Mouse (Mus musculus) midbrain, embryonic 14.5 days (tissue): ENCODE results near the gene Edem2. TPM values are rescaled to one million over a fixed set of nuclear protein-coding genes. Genes with fewer than 3 reads are reported as not detected.

Source experiments
- ATAC-seq: fragments of 200-750 bp; cut with Nextera tagmentation; 2 replicates; pipeline ENCODE4 v1.8.0; 2017; ENCODE audit warnings: moderate number of reproducible peaks, moderate library complexity; ENCODE audit not compliant: low FRiP score, low TSS enrichment
- DNase-seq: peaks from one replicate; pipeline ENCODE4 v3.0.0-alpha.2; 2015
- H3K27ac ChIP-seq: fragments of 300-500 bp; sonication (generic); replicated peaks from 2 replicates; pipeline ENCODE4 v1.5.1; 2014; ENCODE audit warnings: mild to moderate bottlenecking, low read depth, low read length, moderate library complexity
- H3K27me3 ChIP-seq: fragments of 300-500 bp; sonication (generic); 2 replicates; pipeline ENCODE4 v1.6.1; 2014; ENCODE audit warnings: low read length, control low read depth, mixed read lengths; ENCODE audit not compliant: control insufficient read depth, insufficient read depth
- H3K36me3 ChIP-seq: fragments of 300-500 bp; sonication (generic); 2 replicates; pipeline ENCODE4 v1.6.1; 2014; ENCODE audit warnings: low read length, control low read depth; ENCODE audit not compliant: control insufficient read depth, insufficient read depth
- H3K4me1 ChIP-seq: fragments of 300-500 bp; sonication (generic); 2 replicates; pipeline ENCODE4 v1.6.1; 2014; ENCODE audit warnings: mild to moderate bottlenecking, antibody characterized with exemption, low read length, control low read depth; ENCODE audit not compliant: control insufficient read depth, insufficient read depth
- H3K4me2 ChIP-seq: fragments of 300-500 bp; sonication (generic); 2 replicates; pipeline ENCODE4 v1.6.1; 2014; ENCODE audit warnings: mild to moderate bottlenecking, low read length, moderate library complexity
- H3K4me3 ChIP-seq: fragments of 300-500 bp; sonication (generic); replicated peaks from 2 replicates; pipeline ENCODE4 v1.5.1; 2014; ENCODE audit warnings: low read depth, low read length
- H3K9ac ChIP-seq: fragments of 300-500 bp; sonication (generic); replicated peaks from 2 replicates; pipeline ENCODE4 v1.6.1; 2014; ENCODE audit warnings: mild to moderate bottlenecking, low read length, moderate library complexity
- H3K9me3 ChIP-seq: fragments of 300-500 bp; sonication (generic); 2 replicates; pipeline ENCODE4 v1.6.1; 2016; ENCODE audit warnings: low read length, control low read depth, mixed read lengths; ENCODE audit not compliant: control insufficient read depth
- WGBS: fragments of 180-500 bp; shearing (Covaris S2); extraction: QIAGEN DNeasy Blood & Tissue Kit; methylation state at CpG from one replicate; pipeline ENCODE4 v1.1.7; 2014; 5-methylcytosine and 5-hydroxymethylcytosine counted together
- polyA plus RNA-seq: library from polyadenylated mRNA; unstranded; fragments of >200 nt; fragmentation: Nextera tagmentation; extraction: Ambion mirVana; gene quantifications from 2 replicates; pipeline ENCODE4 v1.2.1, GENCODE M21; 2014

Gene Edem2
- 42.6 and 47.2 TPM in 2 replicates for polyA plus RNA-seq

DNA sequence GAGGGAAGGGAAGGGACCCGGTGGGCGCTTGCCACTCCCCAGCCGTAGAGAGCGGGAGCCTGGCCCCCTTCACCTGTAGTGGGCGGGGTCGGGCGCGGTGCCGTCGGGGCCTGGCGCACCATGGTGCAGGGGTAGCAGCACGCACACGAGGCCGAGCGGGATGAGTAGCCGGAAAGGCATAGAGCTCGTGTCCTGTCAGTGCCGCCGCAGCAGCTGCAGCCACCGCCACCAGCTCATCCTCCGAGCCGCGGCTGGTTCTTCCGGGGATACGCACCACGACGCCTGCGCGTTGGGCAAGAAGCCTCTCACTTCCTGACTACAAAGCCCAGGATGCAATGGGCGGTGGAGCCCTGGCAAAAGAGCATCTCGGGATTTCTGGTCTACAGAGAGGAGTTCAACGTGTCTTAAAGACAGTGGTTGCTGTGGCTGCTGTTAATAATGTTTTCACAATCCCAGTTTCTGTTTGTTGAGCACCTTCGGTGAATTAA, at the start of gene Edem2:
TSS of gene Edem2 (minus strand) at position 318 of the 488 bp plus-strand sequence.
- Histone ChIP-seq H3K4me2 (peak within 1 kb of the TSS; percentile 95), H3K27ac (peak within 1 kb of the TSS; percentile 70; the same call in 1 of the 2 replicates), H3K4me1 (peaks cover 11% of the 10 kb centered on the region; the same call in 1 of the 2 replicates), H3K4me3 (peak within 1 kb of the TSS; percentile 88), H3K9me3 (no peaks in the 10 kb centered on the region), H3K27me3 (no peaks in the 10 kb centered on the region), H3K9ac (peak within 1 kb of the TSS; percentile 85), H3K36me3 (peaks cover 7% of the 10 kb centered on the region)
- DNase-seq = peak; percentile 97
- peak; percentile 89 for ATAC-seq
- WGBS = under 1% methylated on average over 33 of the region's 33 CpGs

DNA sequence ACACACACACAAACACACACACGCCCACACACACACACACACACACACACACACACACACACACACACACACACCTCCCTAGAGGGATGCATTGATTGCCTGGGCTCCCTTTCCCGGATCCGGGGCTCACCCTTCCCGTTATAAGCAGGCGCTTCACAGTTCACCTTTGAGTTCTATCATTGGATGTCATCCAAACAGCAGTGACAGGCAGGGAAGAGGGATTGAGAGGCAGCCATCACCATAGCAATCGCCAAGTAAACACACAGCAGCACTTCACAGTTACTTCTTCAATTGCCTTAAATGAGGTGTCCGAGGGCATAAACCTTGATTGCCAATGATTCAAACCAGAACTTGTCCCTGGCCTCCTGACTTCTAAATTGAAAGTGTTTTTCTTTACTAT, 49.8 kb upstream of the Edem2 start:
- 0 out of 2 replicates have a peak, but pooled peaks cover 2% of the 10 kb centered on the region for H3K27me3 ChIP-seq
- H3K4me2 ChIP-seq = no peak overlapping the region
- H3K4me1 ChIP-seq = peaks cover 24% of the 10 kb centered on the region
- DNase-seq (peak; percentile 39), ATAC-seq (no peak)
- H3K36me3 ChIP-seq = no peaks in the 10 kb centered on the region
- no peak overlapping the region for H3K27ac ChIP-seq
- no peak overlapping the region for H3K9ac ChIP-seq
- no peaks in the 10 kb centered on the region for H3K9me3 ChIP-seq
- no peak overlapping the region for H3K4me3 ChIP-seq
- 61% methylated on average over 7 of the region's 7 CpGs for WGBS

DNA sequence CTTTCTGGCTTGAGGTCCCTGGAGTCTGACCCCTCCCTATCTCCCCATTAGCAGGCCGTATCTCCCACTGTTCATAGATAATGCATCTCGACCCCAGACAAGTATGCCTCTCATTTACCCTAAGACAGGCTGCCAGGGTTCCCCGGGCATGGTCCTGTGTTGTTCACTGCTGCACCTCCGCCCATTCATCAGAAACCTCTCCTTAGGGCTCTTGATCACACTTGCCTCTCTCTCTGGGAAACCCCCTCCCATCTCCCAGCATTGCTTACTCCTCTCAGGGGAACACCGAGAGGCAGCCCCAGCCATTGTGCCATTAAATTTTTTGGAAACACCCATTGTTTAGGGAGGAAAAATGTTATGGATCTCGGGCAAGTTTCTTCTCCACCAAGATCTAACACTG, 48.7 kb upstream of the Edem2 start:
- no peak for ATAC-seq
- H3K27ac ChIP-seq = no peak overlapping the region

DNA sequence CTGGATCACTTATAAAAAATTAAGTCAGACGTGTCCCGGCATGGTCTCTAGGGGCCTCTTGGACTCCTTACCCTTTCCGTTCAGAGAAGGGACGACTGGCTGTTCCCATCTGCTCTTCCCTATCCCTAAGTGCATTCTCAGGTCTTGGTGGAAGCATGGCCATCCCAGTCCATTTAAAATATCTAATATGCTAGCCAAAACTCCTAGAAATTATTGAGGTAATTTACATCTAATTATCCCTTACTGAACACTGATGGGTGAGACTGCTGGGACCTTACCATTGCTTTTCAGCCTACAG, 48.4 kb upstream of the Edem2 start:
- DNase-seq = no peak
- 52% methylated on average over 4 of the region's 4 CpGs for WGBS
- H3K4me2 ChIP-seq = peak overlapping the region; percentile 72
- H3K9ac ChIP-seq = no peak overlapping the region
- H3K4me3 ChIP-seq = no peak overlapping the region
- no peak for ATAC-seq
- no peaks in the 10 kb centered on the region for H3K36me3 ChIP-seq
- H3K27me3 ChIP-seq = 0 out of 2 replicates have a peak, but pooled peaks cover 2% of the 10 kb centered on the region
- H3K27ac ChIP-seq = no peak overlapping the region
- peaks cover 24% of the 10 kb centered on the region for H3K4me1 ChIP-seq
- no peaks in the 10 kb centered on the region for H3K9me3 ChIP-seq

More for the DNA sequence above, 48.7 kb upstream of the Edem2 start:
- no peak overlapping the region for H3K9ac ChIP-seq
- no peaks in the 10 kb centered on the region for H3K9me3 ChIP-seq
- 51% methylated on average over 6 of the region's 6 CpGs for WGBS
- H3K4me1 ChIP-seq = peaks cover 24% of the 10 kb centered on the region
- H3K4me3 ChIP-seq = no peak overlapping the region
- no peaks in the 10 kb centered on the region for H3K36me3 ChIP-seq
- H3K4me2 ChIP-seq = 0 out of 2 replicates have a peak overlapping the region, but pooled peaks have one; percentile 72
- 0 out of 2 replicates have a peak, but pooled peaks cover 2% of the 10 kb centered on the region for H3K27me3 ChIP-seq
- DNase-seq = no peak

DNA sequence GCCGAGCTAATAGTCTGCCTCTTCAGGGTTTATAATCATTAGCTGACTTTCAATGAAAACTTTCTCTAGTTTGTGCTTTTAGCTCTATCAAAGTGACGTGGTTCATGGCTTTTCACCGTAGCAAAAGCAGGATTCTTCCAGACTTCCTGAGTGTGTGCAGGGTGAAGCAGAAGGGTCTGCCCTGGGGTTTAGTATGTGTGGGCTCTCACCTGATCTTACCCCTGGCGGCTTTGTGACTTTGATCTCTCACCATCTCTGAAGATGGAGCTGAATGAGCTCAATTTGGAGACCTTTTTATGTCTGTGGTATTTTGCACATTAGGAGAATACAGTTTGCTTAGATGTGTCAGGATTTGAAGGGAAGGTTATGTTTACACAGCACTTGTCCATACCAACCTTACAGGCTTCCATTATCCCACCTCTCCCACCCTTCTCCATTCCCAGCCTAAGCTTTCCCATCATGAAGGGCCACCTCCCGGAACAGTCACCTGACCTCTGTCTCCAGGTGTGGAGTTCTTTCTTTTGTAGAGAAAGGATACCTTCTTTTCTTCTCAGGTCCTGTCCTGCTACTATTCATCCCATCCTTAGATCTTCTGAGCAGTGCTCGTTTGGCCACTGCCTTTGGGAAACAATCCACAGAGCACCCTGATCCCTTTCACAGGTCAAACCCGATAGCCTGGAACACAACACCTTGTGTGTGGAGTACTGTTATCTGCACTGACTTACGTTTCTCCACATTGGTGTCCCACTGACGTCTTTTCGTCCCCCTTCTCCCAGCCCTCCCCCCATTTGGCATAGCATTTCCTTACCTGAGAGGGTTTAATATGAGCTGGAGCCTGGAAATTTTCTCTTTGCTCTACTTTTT, 47.8 kb upstream of the Edem2 start:
- Histone ChIP-seq H3K4me1 (peaks cover 24% of the 10 kb centered on the region), H3K27me3 (0 out of 2 replicates have a peak, but pooled peaks cover 2% of the 10 kb centered on the region), H3K27ac (no peak overlapping the region), H3K9ac (no peak overlapping the region; the same call in 1 of the 2 replicates), H3K4me2 (peak overlapping the region; percentile 72), H3K9me3 (no peaks in the 10 kb centered on the region), H3K36me3 (no peaks in the 10 kb centered on the region), H3K4me3 (no peak overlapping the region)
- no peak for DNase-seq
- 71% methylated on average over 10 of the region's 10 CpGs for WGBS
- ATAC-seq = no peak

DNA sequence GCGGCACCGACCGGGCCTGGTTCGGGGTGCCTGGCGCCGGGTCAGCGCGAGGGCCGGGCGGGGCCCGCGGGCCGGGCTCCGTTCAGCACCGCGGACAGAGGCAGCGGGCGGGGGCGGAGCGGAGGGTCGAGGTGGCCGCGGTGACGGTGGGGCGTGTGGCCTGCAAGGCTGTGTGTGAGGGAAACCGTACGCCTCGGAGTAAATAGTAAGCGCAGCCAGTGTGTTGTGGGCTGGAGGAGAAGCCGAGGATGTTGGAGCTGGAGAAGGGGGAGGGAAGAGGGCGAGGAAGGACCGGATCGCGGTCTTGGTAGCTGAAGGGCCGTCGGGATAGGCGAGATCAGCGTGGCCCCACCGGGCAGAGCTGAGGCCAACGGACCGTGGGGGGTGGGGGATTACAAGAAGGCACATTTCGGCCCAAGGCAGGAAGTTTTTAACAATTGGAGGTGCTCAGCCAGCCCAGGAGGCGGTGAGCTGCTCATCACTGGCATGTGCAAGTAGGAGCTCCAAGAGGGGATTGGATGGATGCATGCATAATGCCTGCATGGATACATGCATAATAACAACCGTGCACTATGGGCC, 46.5 kb upstream of the Edem2 start:
- Histone ChIP-seq H3K27me3 (0 out of 2 replicates have a peak, but pooled peaks cover 2% of the 10 kb centered on the region), H3K36me3 (no peaks in the 10 kb centered on the region), H3K9me3 (no peaks in the 10 kb centered on the region), H3K4me3 (peak overlapping the region; percentile 71), H3K4me1 (peaks cover 24% of the 10 kb centered on the region), H3K9ac (peak overlapping the region; percentile 96), H3K27ac (peak overlapping the region; percentile 92), H3K4me2 (peak overlapping the region; percentile 72)
- ATAC-seq (peak; percentile 77), DNase-seq (peak; percentile 74)
- WGBS = under 1% methylated on average over 44 of the region's 44 CpGs

DNA sequence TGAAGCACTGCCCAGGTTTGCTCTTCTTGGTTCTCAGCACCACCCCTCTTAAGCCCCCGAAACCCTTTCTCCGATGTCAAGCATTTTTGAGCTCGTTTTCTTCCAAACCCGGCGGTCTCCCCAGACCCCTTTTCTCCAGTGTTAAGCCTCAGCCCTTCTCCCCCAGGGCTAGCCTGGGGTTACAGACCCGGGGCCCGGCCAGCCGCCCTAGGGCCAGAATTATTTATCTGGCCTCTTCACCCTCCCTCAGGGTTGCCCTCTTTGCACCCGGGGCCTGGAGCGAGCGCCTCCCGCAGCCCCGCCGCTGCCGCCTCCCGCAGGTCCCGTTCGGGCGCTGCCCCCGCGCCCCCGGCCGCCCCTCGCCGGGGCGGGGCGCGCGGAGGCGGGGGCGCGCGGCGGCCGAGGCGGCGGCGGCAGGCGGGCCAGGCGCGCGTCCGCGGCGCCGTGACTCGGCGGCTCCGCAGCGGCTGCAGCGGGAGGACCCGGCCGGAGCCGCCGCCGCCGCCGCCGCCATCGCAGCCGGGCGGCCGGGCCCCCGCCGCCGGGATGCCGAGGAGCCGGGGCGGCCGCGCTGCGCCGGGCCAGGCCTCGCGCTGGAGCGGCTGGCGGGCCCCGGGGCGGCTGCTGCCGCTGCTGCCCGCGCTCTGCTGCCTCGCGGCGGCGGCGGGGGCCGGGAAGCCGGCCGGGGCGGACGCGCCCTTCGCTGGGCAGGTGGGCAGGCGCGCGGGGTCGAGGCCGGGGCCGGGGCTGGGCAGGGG, 45.8 kb upstream of the Edem2 start, which contains the start of gene Mmp24:
TSS of gene Mmp24 (plus strand) at position 416 of the 758 bp plus-strand sequence.
- ATAC-seq = peak; percentile 32; the same call in 1 of the 2 replicates
- DNase-seq = peak; percentile 71

More for the DNA sequence above, 45.8 kb upstream of the Edem2 start, which contains the start of gene Mmp24:
- H3K4me3 ChIP-seq = peak within 1 kb of the TSS; percentile 71
- H3K36me3 ChIP-seq = no peaks in the 10 kb centered on the region
- H3K27ac ChIP-seq = peak within 1 kb of the TSS; percentile 92
- 0 out of 2 replicates have a peak, but pooled peaks cover 2% of the 10 kb centered on the region for H3K27me3 ChIP-seq
- H3K9ac ChIP-seq = peak within 1 kb of the TSS; percentile 96
- H3K4me2 ChIP-seq = peak within 1 kb of the TSS; percentile 72
- peaks cover 24% of the 10 kb centered on the region for H3K4me1 ChIP-seq
- WGBS = 2% methylated on average over 70 of the region's 100 CpGs
- no peaks in the 10 kb centered on the region for H3K9me3 ChIP-seq
